Mouse (Mus musculus) cerebellum, postnatal 25 days (tissue): ENCODE results near the gene Cep112.
A peak's percentile ranks its signal among the peaks of the same experiment; 100 is the strongest.
"Not testable (repeated sequence)": the region's sequence is repeated elsewhere in the genome, so short reads cannot be mapped to it uniquely, and the experiment has no call there.

ENCODE experiments used
- DNase-seq, 2 experiments: peaks; one replicate each; pipeline ENCODE4 v3.0.0; 2021; ENCODE audit warnings: mixed read lengths in 2 of 2

The Cep112 gene

GRCm38 (mm10) chr11:108804030-108804429, 379.0 kb downstream of the Cep112 start:
- DNase-seq, result no peak

GRCm38 (mm10) chr11:108805947-108806346, 381.0 kb downstream of the Cep112 start:
- DNase-seq, result no peak

- DNase-seq, result no peak
Observed at GRCm38 (mm10) chr11:108809626-108810025, 384.6 kb downstream of the Cep112 start.

- DNase-seq, result no peak
Observed at GRCm38 (mm10) chr11:108821771-108822170, 396.8 kb downstream of the Cep112 start.

GRCm38 (mm10) chr11:108822257-108822656, 397.3 kb downstream of the Cep112 start:
- DNase-seq, result no peak

- peak; percentile 13 to 25 for DNase-seq
Observed at GRCm38 (mm10) chr11:108827321-108827720, 402.3 kb downstream of the Cep112 start.

GRCm38 (mm10) chr11:108828374-108829025, 403.5 kb downstream of the Cep112 start:
- no peak for DNase-seq

- no peak for DNase-seq
Observed at GRCm38 (mm10) chr11:108836706-108837105, 411.7 kb downstream of the Cep112 start.

- DNase-seq, result no peak
Observed at GRCm38 (mm10) chr11:108840195-108840594, 415.2 kb downstream of the Cep112 start.

GRCm38 (mm10) chr11:108842765-108843164, 417.8 kb downstream of the Cep112 start:
- DNase-seq, result no peak

- no peak for DNase-seq
Observed at GRCm38 (mm10) chr11:108845971-108846370, 421.0 kb downstream of the Cep112 start.

GRCm38 (mm10) chr11:108846479-108846878, 421.5 kb downstream of the Cep112 start:
- no peak for DNase-seq

- no peak for DNase-seq
Observed at GRCm38 (mm10) chr11:108851771-108852170, 426.8 kb downstream of the Cep112 start.

- DNase-seq, result no peak
Observed at GRCm38 (mm10) chr11:108857254-108857653, 432.3 kb downstream of the Cep112 start.

GRCm38 (mm10) chr11:108857678-108858338, 432.8 kb downstream of the Cep112 start:
- DNase-seq, result peak; percentile 17 to 28

GRCm38 (mm10) chr11:108858339-108858804, 433.4 kb downstream of the Cep112 start:
- peak in 1 of 2 experiments; percentile 8 for DNase-seq

- DNase-seq, result no peak
Observed at GRCm38 (mm10) chr11:108858846-108859245, 433.9 kb downstream of the Cep112 start.

GRCm38 (mm10) chr11:108862360-108862759, 437.4 kb downstream of the Cep112 start:
- DNase-seq, result no peak

- DNase-seq, result no peak
Observed at GRCm38 (mm10) chr11:108865746-108866145, 440.8 kb downstream of the Cep112 start.

- DNase-seq, result no peak
Observed at GRCm38 (mm10) chr11:108867538-108867937, 442.5 kb downstream of the Cep112 start.

- not testable (repeated sequence) for DNase-seq
Observed at GRCm38 (mm10) chr11:108871284-108871683, 446.3 kb downstream of the Cep112 start.

GRCm38 (mm10) chr11:108871748-108872147, 446.8 kb downstream of the Cep112 start:
- DNase-seq, result no peak

GRCm38 (mm10) chr11:108876633-108877205, 451.7 kb downstream of the Cep112 start:
- DNase-seq, result no peak

- no peak for DNase-seq
Observed at GRCm38 (mm10) chr11:108877520-108877919, 452.5 kb downstream of the Cep112 start.
